ENCODE assay signal across 10 mouse cellular contexts in the genomic region with DNA sequence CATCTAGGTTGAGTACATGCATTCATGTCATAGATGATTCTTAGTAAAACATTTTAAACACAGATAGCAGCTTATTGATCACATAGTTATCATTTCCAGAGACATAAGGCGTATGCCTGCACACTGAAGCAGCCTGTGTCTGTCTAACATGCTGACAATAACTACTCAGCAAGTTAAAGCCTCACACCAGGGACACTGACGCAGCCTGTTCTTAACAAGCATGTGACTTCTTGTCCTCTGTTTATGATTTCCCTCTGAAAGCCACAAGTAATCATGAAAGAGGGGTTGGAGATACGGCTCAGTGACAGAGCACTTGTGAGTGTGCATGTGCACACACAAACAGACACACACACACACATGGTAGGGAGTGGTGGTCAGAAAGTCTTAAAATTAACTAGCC.
DNase-seq lines count a peak whose midpoint lies in the region; ATAC-seq and TF ChIP-seq lines count a peak whose summit lies in the region.
"Had no signal": no experiment of that assay in that cellular context is flagged by ENCODE, and none has a peak within 500 bp of the region (broad histone marks: within the 10 kb centered on the region; RNA-seq: fewer than 3 reads in every experiment).

No protein-coding gene starts in this region.

- no peak overlapping the region for H3K9ac ChIP-seq in forebrain, embryonic 13.5 days
- H3K9ac ChIP-seq in intestine, embryonic 15.5 days, result no peak overlapping the region
- H3K9ac ChIP-seq in intestine, embryonic 16.5 days (ENCODE audit: low read depth, low read length), result no peak overlapping the region
- H3K9ac ChIP-seq in stomach, embryonic 14.5 days (replicated peaks; ENCODE audit: low read depth, low read length), result no peak overlapping the region
- no peak overlapping the region for H3K9ac ChIP-seq in stomach, postnatal 0 days (ENCODE audit: low read length)
- H3K9ac ChIP-seq: liver, embryonic 15.5 days had no signal

- no peak for TF ChIP-seq EP300 in stomach, postnatal 0 days (optimal IDR thresholded peaks at IDR 0.05)

- H3K27ac ChIP-seq in forebrain, embryonic 10.5 days, result 0 out of 2 replicates have a peak overlapping the region, but pooled peaks have one; percentile 66
- no peak overlapping the region for H3K27ac ChIP-seq in forebrain, embryonic 13.5 days
- H3K27ac ChIP-seq in intestine, embryonic 15.5 days, result peak overlapping the region; percentile 28
- H3K27ac ChIP-seq in intestine, embryonic 16.5 days (ENCODE audit: low read length), result no peak overlapping the region
- peak overlapping the region; percentile 85; the same call in 1 of the 2 replicates for H3K27ac ChIP-seq in stomach, embryonic 14.5 days (ENCODE audit: low read length)
- no peak overlapping the region for H3K27ac ChIP-seq in stomach, postnatal 0 days (replicated peaks)
- H3K27ac ChIP-seq: liver, embryonic 15.5 days had no signal

- WGBS in forebrain, embryonic 10.5 days, result 84% methylated on average over 3 of the region's 3 CpGs
- WGBS in forebrain, embryonic 13.5 days, result 72% methylated on average over 3 of the region's 3 CpGs
- 59% methylated on average over 3 of the region's 3 CpGs for WGBS in intestine, embryonic 15.5 days
- WGBS in intestine, embryonic 16.5 days, result 63% methylated on average over 3 of the region's 3 CpGs
- WGBS in stomach, embryonic 14.5 days, result 70% methylated on average over 3 of the region's 3 CpGs
- WGBS in stomach, postnatal 0 days, result 56% methylated on average over 3 of the region's 3 CpGs

- H3K9me3 ChIP-seq in forebrain, embryonic 10.5 days, result no peaks in the 10 kb centered on the region
- H3K9me3 ChIP-seq in forebrain, embryonic 13.5 days (replicated peaks), result no peaks in the 10 kb centered on the region
- H3K9me3 ChIP-seq in intestine, embryonic 15.5 days, result no peaks in the 10 kb centered on the region
- no peaks in the 10 kb centered on the region for H3K9me3 ChIP-seq in intestine, embryonic 16.5 days (ENCODE audit: control insufficient read depth, low read length)
- H3K9me3 ChIP-seq in stomach, embryonic 14.5 days (ENCODE audit: control insufficient read depth, low read depth, low read length), result no peaks in the 10 kb centered on the region
- H3K9me3 ChIP-seq in stomach, postnatal 0 days (ENCODE audit: control insufficient read depth, low read length), result no peaks in the 10 kb centered on the region
- H3K9me3 ChIP-seq: liver, embryonic 15.5 days had no signal

- no peak for ATAC-seq in forebrain, embryonic 13.5 days
- no peak for ATAC-seq in intestine, embryonic 15.5 days
- no peak for ATAC-seq in intestine, embryonic 16.5 days
- no peak for ATAC-seq in stomach, embryonic 14.5 days (ENCODE audit: insufficient number of reproducible peaks, insufficient read depth, low FRiP score, low read depth)
- ATAC-seq in stomach, postnatal 0 days (ENCODE audit: low FRiP score, low TSS enrichment), result no peak
- no peak for ATAC-seq in erythroid progenitor cell, adult 5-6 weeks (replicated peaks; ENCODE audit: low FRiP score, poor library complexity, severe bottlenecking)

- TF ChIP-seq CTCF in stomach, postnatal 0 days (IDR thresholded peaks at IDR 0.05; ENCODE audit: low read depth), result no peak

- DNase-seq in forebrain, embryonic 10.5 days (ENCODE audit: extremely low spot score, low spot score), result no peak
- no peak for DNase-seq in stomach, postnatal 0 days (ENCODE audit: low spot score)
- DNase-seq in adrenal gland, postnatal 36 days, result no peak
- DNase-seq: thymus, postnatal 14 days had no signal

- peaks cover 31% of the 10 kb centered on the region for H3K4me1 ChIP-seq in forebrain, embryonic 10.5 days
- peaks cover 30% of the 10 kb centered on the region for H3K4me1 ChIP-seq in forebrain, embryonic 13.5 days
- peaks cover 15% of the 10 kb centered on the region for H3K4me1 ChIP-seq in intestine, embryonic 15.5 days (replicated peaks)
- peaks cover 17% of the 10 kb centered on the region for H3K4me1 ChIP-seq in intestine, embryonic 16.5 days (ENCODE audit: control insufficient read depth, insufficient read depth, low read length)
- peaks cover 49% of the 10 kb centered on the region for H3K4me1 ChIP-seq in stomach, embryonic 14.5 days (ENCODE audit: control insufficient read depth, insufficient read depth, low read length)
- peaks cover 3% of the 10 kb centered on the region for H3K4me1 ChIP-seq in stomach, postnatal 0 days (replicated peaks; ENCODE audit: control insufficient read depth, insufficient read depth)
- H3K4me1 ChIP-seq: liver, embryonic 15.5 days had no signal

- H3K4me2 ChIP-seq in forebrain, embryonic 13.5 days, result no peak overlapping the region
- H3K4me2 ChIP-seq in intestine, embryonic 15.5 days (replicated peaks), result no peak overlapping the region
- H3K4me2 ChIP-seq in intestine, embryonic 16.5 days (ENCODE audit: low read depth, low read length), result no peak overlapping the region
- no peak overlapping the region for H3K4me2 ChIP-seq in stomach, embryonic 14.5 days (replicated peaks; ENCODE audit: low read depth, low read length)
- H3K4me2 ChIP-seq in stomach, postnatal 0 days (replicated peaks; ENCODE audit: low read depth), result no peak overlapping the region
- H3K4me2 ChIP-seq: liver, embryonic 15.5 days had no signal

- no peak overlapping the region for H3K4me3 ChIP-seq in forebrain, embryonic 10.5 days
- H3K4me3 ChIP-seq in forebrain, embryonic 13.5 days, result no peak overlapping the region
- H3K4me3 ChIP-seq in intestine, embryonic 15.5 days (replicated peaks), result no peak overlapping the region
- no peak overlapping the region for H3K4me3 ChIP-seq in intestine, embryonic 16.5 days (ENCODE audit: low read length)
- H3K4me3 ChIP-seq in stomach, embryonic 14.5 days (ENCODE audit: low read depth, low read length), result no peak overlapping the region
- no peak overlapping the region for H3K4me3 ChIP-seq in stomach, postnatal 0 days (ENCODE audit: low read depth, low read length)
- H3K4me3 ChIP-seq: liver, embryonic 15.5 days had no signal

- no peaks in the 10 kb centered on the region for H3K27me3 ChIP-seq in forebrain, embryonic 10.5 days (ENCODE audit: poor library complexity, severe bottlenecking)
- no peaks in the 10 kb centered on the region for H3K27me3 ChIP-seq in forebrain, embryonic 13.5 days
- H3K27me3 ChIP-seq in intestine, embryonic 15.5 days (replicated peaks), result no peaks in the 10 kb centered on the region
- no peaks in the 10 kb centered on the region for H3K27me3 ChIP-seq in intestine, embryonic 16.5 days (replicated peaks; ENCODE audit: control insufficient read depth, insufficient read depth, low read length)
- no peaks in the 10 kb centered on the region for H3K27me3 ChIP-seq in stomach, embryonic 14.5 days (ENCODE audit: control insufficient read depth, insufficient read depth, low read length)
- no peaks in the 10 kb centered on the region for H3K27me3 ChIP-seq in stomach, postnatal 0 days (ENCODE audit: control insufficient read depth, insufficient read depth, low read length)
- H3K27me3 ChIP-seq: liver, embryonic 15.5 days had no signal

- no peaks in the 10 kb centered on the region for H3K36me3 ChIP-seq in forebrain, embryonic 10.5 days (replicated peaks)
- H3K36me3 ChIP-seq in forebrain, embryonic 13.5 days (ENCODE audit: poor library complexity, severe bottlenecking), result no peaks in the 10 kb centered on the region
- no peaks in the 10 kb centered on the region for H3K36me3 ChIP-seq in intestine, embryonic 15.5 days
- no peaks in the 10 kb centered on the region for H3K36me3 ChIP-seq in intestine, embryonic 16.5 days (ENCODE audit: control insufficient read depth, insufficient read depth, low read length)
- no peaks in the 10 kb centered on the region for H3K36me3 ChIP-seq in stomach, embryonic 14.5 days (ENCODE audit: control insufficient read depth, insufficient read depth, low read length)
- no peaks in the 10 kb centered on the region for H3K36me3 ChIP-seq in stomach, postnatal 0 days (ENCODE audit: control insufficient read depth, insufficient read depth, low read length)
- H3K36me3 ChIP-seq: liver, embryonic 15.5 days had no signal

Comparison
In these comparisons a context has a peak if more than half of its experiments do, and no peak if none do; other contexts are left out.
1. H3K27ac ChIP-seq: peak in forebrain, embryonic 10.5 days (single experiment), intestine, embryonic 15.5 days (single experiment) and stomach, embryonic 14.5 days (single experiment); none in forebrain, embryonic 13.5 days (single experiment), intestine, embryonic 16.5 days (single experiment) and stomach, postnatal 0 days (single experiment).